Mouse (Mus musculus): ENCODE data around the gene Tnrc6c. TPM values are rescaled to one million over a fixed set of nuclear protein-coding genes. Genes with fewer than 3 reads are reported as not detected.

The Tnrc6c gene
- polyA plus RNA-seq, 1 experiment from 2014 or later = 20.0 TPM

- Histone ChIP-seq H3K9me3 (replicated peaks; ENCODE audit: control insufficient read depth, low read length) (no peaks in the 10 kb centered on the region), H3K36me3 (ENCODE audit: control insufficient read depth, insufficient read depth, low read length) (peaks cover 19% of the 10 kb centered on the region), H3K27me3 (replicated peaks; ENCODE audit: control insufficient read depth, insufficient read depth, low read length) (no peaks in the 10 kb centered on the region), H3K4me3 (ENCODE audit: low read depth, low read length) (peak within 1 kb of the TSS; percentile 54), H3K27ac (ENCODE audit: low read depth, low read length) (0 out of 2 replicates have a peak within 1 kb of the TSS, but pooled peaks have one; percentile 18), H3K9ac (ENCODE audit: low read length) (peak within 1 kb of the TSS; percentile 61), H3K4me2 (ENCODE audit: low read length) (peak within 1 kb of the TSS; percentile 98), H3K4me1 (ENCODE audit: control insufficient read depth, insufficient read depth, low read length) (peaks cover 15% of the 10 kb centered on the region)
- WGBS = under 1% methylated on average over 65 of the region's 75 CpGs
- ATAC-seq (peak; percentile 59; the same call in 1 of the 2 replicates), DNase-seq (ENCODE audit: low spot score) (peak; percentile 77)
Measured at GRCm38 (mm10) chr11:117809407-117810311, 155.6 kb downstream of the Tnrc6c start, which contains the start of the genes Gm20708 and Syngr2. Gene Gm20708, plus strand, starts transcription at chr11:117809668. Gene Syngr2, plus strand, starts transcription at chr11:117809668.

- 0 out of 2 replicates have a peak overlapping the region, but pooled peaks have one; percentile 18 for H3K27ac ChIP-seq (ENCODE audit: low read depth, low read length)
- H3K36me3 ChIP-seq (ENCODE audit: control insufficient read depth, insufficient read depth, low read length) = peaks cover 26% of the 10 kb centered on the region
- DNase-seq (ENCODE audit: low spot score) = peak; percentile 83
- H3K4me1 ChIP-seq (ENCODE audit: control insufficient read depth, insufficient read depth, low read length) = peaks cover 15% of the 10 kb centered on the region
- WGBS = under 1% methylated on average over 21 of the region's 21 CpGs
- peak overlapping the region; percentile 54 for H3K4me3 ChIP-seq (ENCODE audit: low read depth, low read length)
- peak overlapping the region; percentile 61 for H3K9ac ChIP-seq (ENCODE audit: low read length)
- H3K9me3 ChIP-seq (replicated peaks; ENCODE audit: control insufficient read depth, low read length) = no peaks in the 10 kb centered on the region
- H3K27me3 ChIP-seq (replicated peaks; ENCODE audit: control insufficient read depth, insufficient read depth, low read length) = no peaks in the 10 kb centered on the region
- ATAC-seq = peak; percentile 86
- peak overlapping the region; percentile 98 for H3K4me2 ChIP-seq (ENCODE audit: low read length)
Measured at GRCm38 (mm10) chr11:117810401-117811046, 156.4 kb downstream of the Tnrc6c start.

Other genes with a start within 250 kb of the Tnrc6c start
- 0.09 and 0.11 TPM in 2 replicates for gene Gm11733, start 169.9 kb upstream of the Tnrc6c start, polyA plus RNA-seq (2014; fragmentation: Nextera tagmentation; extraction: Ambion mirVana)
- gene Tmc8, start 127.8 kb downstream of the Tnrc6c start, polyA plus RNA-seq (2014; fragmentation: Nextera tagmentation; extraction: Ambion mirVana) = 0.29 and 0.68 TPM in 2 replicates
- 1.7 and 2.6 TPM in 2 replicates for gene Tmc6, start 127.9 kb downstream of the Tnrc6c start, polyA plus RNA-seq (2014; fragmentation: Nextera tagmentation; extraction: Ambion mirVana)
- not detected in 2 replicates for gene 6030468B19Rik, start 143.4 kb downstream of the Tnrc6c start, polyA plus RNA-seq (2014; fragmentation: Nextera tagmentation; extraction: Ambion mirVana)
- gene Gm20708, start 155.4 kb downstream of the Tnrc6c start, polyA plus RNA-seq (2014; fragmentation: Nextera tagmentation; extraction: Ambion mirVana) = 0.41 and 1.3 TPM in 2 replicates
- 19.2 and 20.7 TPM in 2 replicates for gene Syngr2, start 155.4 kb downstream of the Tnrc6c start, polyA plus RNA-seq (2014; fragmentation: Nextera tagmentation; extraction: Ambion mirVana)
- gene Afmid, start 171.6 kb downstream of the Tnrc6c start, polyA plus RNA-seq (2014; fragmentation: Nextera tagmentation; extraction: Ambion mirVana) = 4.4 and 5.7 TPM in 2 replicates
- 44.9 and 67.8 TPM in 2 replicates for gene Tk1, start 171.8 kb downstream of the Tnrc6c start, polyA plus RNA-seq (2014; fragmentation: Nextera tagmentation; extraction: Ambion mirVana)
- gene Birc5, start 195.0 kb downstream of the Tnrc6c start, polyA plus RNA-seq (2014; fragmentation: Nextera tagmentation; extraction: Ambion mirVana) = 106 and 145 TPM in 2 replicates
- gene Tmem235, start 206.5 kb downstream of the Tnrc6c start, polyA plus RNA-seq (2014; fragmentation: Nextera tagmentation; extraction: Ambion mirVana) = not detected in 2 replicates
- gene Tha1, start 219.2 kb downstream of the Tnrc6c start, polyA plus RNA-seq (2014; fragmentation: Nextera tagmentation; extraction: Ambion mirVana) = 3.3 and 3.4 TPM in 2 replicates